Mouse (Mus musculus): ENCODE data around the gene Zhx3.

DNA sequence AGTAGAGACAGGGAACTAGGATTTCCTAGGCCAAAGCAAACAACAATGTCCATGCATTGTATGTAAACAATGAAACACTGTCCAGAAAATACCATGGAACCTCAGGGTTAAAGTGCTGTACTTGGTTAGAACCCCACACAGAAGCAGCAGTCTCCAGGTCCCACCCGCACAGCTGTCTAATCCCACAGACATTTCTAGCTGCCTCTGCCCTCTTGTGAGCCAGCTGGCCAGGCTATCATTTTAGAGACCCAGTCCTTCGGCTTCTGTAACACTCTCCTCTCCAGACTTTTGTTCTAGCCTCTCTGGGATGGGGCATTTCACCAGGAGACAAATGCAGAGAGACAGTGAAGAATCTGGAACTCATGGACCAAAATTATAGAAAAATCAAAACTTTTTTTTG, 94.8 kb downstream of the Zhx3 start:
- TF ChIP-seq POLR2A (IDR thresholded peaks at IDR 0.05; ENCODE audit: insufficient read depth, low read depth, low read length) (no peak), EP300 (IDR thresholded peaks at IDR 0.05; ENCODE audit: insufficient read depth, low read depth, low read length) (no peak)
